Mouse (Mus musculus) inflammation-experienced regulatory T-cells, adult 6 months (primary cell): ENCODE results near the gene C87436. TPM values are rescaled to one million over a fixed set of nuclear protein-coding genes. Genes with fewer than 3 reads are reported as not detected.
A peak's percentile ranks its signal among the peaks of the same experiment; 100 is the strongest.
"Not testable (repeated sequence)": the region's sequence is repeated elsewhere in the genome, so short reads cannot be mapped to it uniquely, and the experiment has no call there.

Source experiments
- ATAC-seq: one replicate; pipeline ENCODE4 v1.8.0; 2017
- polyA plus RNA-seq, 3 experiments: library from polyadenylated mRNA; unstranded; fragments of 100-300 nt; shearing (Covaris generic); gene quantifications; one replicate each; pipeline ENCODE4 v1.2.1; 2017

Gene C87436
- polyA plus RNA-seq, 3 experiments from 2014 or later = 20.2 to 39.5 (median 34.5) TPM

DNA sequence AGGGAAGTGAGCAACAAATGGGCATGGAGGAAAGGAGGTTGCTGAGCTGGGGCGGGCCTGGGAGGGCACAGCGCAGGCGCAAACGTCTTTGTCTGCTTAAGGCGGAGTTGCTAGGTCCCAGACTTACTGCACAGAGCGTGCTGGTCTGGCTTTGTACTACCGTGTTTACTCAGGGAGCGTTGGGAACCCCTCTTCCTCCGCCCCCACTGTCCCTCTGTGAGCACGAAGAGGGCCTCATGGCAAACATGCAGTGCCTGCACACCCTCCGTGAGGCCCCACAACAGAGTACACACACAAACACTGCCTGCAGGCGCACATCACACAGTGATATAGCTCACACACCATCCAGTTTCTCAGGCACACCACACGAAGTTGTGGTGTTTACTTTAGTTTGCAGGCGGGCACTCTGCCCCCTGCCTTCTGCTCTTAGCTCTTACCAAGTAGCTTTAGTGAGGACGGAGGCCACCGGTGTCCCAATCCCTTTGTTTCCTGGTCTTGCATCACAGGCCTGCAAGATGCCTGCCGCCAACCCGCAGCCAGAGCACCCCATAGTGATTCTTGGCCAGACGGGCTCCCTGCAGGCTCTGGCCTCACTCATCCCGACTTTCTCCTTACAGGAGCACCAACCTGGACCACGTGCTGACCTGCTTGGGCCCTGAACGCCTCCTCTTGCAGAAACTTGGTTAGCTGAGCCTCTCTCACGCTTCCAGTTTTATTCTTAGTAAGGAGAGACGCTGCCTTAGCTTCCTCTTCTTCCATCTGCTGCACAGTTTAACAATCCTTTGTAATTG, 49.4 kb downstream of the C87436 start:
- peak; percentile 91 for ATAC-seq

DNA sequence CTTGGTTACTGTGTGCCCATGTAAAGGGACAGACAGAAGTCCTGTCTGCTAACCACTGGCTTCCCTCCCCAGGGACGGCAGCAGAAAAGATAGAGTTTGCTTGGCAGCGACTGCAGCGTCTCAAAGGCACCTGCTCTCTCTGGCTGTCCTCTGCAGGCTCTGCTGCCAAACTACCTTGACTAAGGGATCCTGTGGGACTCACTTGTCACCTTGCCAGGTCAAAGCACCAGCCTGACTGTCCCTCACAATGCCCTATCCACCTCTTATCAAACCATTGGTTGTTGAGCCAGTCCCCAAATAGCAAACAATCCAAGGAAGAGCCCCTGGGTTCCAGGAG, 49.9 kb downstream of the C87436 start:
- no peak for ATAC-seq

DNA sequence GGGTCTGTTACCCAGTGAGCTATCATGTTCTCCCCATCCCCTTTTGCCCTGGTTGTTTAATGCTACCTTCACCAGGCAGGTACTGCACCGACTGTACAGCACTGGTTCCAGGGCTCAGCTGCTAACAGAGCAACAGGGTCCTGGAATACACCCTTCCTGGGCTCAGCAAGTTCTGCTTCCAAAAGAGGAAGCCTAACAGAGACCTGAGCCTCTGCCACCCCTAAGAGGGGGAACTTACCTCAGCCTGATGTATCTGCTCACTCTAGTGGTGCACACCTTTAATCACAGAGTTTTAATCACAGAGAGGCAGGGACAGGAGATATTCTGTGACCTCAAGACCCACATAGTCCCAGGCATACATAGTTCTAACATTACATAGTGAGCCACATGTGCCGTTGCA, 51.8 kb downstream of the C87436 start:
- ATAC-seq = no peak

DNA sequence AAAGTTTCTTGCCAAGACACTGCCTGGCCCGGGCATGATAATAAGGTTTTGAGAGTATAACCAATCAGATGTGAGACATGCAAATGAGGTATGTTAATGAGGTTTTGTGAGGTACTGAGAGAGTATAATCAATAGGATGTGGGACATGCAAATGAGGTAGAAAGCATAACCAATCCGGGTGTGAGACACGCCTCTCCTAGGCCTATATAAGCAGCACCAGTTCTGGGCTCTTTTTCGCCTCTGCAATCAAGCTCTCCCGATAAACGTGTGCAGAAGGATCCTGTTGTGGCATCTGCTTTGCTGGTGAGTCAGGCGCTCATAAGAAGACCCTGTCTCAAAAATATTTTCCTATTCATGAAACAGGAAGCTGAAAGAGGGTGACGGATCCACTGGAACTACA, 52.2 kb downstream of the C87436 start:
- ATAC-seq = not testable (repeated sequence)

DNA sequence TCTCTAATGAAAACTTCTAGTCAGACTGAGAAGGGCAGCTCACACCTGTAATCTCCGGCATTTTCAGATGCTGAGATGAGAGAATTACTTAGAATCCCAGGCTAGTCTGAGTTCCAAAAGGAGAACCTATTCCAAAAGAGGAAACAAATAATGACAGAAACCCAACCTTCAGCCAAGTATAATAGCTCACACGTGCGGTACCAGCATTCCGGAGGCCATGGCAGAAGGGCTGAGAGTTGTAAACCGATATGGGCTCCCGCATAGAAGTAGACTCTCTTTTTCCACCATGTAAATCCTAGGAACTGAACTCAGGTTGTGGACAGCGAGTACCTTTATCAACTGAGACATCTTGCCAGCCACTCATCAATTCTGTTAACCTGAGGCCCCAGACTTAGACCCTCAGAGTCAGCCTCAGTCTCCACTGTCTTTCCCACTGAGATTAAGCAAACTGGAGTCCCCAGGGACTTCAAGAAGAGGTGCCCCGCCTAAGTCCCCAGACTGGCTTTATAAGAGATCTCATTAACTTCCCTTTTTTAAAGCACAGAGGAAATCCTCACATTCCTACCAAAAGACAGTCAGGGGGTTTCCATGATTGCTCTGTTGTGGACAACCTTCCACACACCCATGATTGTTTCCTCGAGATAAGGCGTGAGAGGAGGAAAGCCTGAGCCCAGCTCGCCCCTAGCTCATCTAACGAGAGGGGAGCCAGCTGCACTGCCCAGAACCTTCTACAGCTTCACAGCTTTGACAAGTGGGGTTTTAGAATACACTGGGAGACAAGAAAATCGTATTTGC, 55.5 kb downstream of the C87436 start:
- ATAC-seq = no peak

DNA sequence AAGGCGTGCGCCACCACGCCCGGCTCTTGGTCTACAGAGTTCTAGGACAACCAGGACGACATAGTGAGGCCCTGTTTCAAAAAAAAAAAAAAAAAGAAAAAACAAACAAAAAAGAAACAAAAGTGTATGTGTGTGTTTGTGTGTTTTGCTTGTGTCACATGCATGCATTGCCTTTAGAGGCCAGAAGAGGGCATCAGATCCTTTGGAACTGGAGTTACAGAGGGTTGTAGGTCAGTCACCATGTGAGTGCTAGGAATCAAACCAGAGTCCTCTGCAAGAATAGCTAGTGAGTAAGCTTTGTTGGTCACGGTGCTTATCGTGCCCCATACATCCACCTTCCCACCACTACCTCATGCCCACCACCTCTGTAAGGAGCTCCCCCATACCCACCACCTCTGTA, 56.6 kb downstream of the C87436 start:
- ATAC-seq = no peak

DNA sequence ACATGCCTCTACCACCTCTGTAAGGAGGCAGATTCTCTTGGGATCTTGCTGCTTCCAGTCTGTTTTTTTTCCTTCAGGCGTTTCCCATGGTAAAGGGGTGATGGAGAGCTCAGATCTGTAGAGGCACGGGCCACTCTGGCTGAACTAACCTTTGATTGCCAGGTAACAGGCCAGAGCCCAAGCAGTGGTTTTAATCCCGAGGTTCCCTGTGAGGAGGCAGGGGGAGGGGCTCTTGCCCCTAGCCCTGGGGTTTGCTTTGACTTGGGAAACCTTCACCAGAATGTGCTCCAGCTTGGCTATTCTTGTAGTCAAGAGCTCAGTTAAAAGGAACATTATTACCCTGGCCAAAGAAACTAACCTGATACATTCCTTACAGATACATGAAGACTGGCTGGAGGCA, 57.5 kb downstream of the C87436 start:
- no peak for ATAC-seq

DNA sequence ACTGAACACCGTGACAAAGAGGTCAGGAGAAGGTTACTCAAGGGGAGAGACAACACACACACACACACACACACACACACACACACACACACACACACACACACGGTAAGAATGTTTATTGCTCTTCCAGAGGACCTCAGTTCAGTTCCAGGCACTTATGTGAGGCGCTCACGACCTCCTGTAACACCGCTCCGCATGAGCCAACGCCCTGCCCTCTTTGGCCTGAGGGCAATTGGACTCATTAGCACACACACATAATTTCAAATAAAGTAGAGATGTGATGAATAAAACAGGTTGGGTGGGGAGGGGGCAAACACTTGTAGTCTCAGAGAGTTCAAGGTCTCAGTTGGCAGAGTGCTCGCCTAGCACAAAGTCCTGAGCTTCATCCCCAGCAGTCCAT, 58.0 kb downstream of the C87436 start:
- ATAC-seq = no peak

DNA sequence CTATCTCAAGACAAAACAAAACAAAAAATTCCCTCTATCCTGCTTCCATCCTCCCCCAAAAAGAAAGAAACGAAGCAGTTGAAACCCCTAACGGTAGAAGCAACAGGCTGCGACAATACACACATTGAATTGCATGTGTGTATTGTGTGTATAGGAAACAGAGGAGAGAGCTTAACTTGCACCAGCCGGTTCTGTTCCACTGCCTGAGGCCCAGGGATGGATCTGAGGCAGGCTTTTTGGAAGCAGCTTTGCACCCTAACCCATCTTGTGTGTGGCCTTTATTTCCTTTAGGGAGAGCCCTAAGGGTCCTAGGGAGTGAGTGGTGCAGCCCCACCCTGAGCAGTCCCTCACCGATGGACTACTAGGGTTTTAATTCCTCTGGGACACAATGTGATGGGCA, 58.4 kb downstream of the C87436 start:
- ATAC-seq = no peak

DNA sequence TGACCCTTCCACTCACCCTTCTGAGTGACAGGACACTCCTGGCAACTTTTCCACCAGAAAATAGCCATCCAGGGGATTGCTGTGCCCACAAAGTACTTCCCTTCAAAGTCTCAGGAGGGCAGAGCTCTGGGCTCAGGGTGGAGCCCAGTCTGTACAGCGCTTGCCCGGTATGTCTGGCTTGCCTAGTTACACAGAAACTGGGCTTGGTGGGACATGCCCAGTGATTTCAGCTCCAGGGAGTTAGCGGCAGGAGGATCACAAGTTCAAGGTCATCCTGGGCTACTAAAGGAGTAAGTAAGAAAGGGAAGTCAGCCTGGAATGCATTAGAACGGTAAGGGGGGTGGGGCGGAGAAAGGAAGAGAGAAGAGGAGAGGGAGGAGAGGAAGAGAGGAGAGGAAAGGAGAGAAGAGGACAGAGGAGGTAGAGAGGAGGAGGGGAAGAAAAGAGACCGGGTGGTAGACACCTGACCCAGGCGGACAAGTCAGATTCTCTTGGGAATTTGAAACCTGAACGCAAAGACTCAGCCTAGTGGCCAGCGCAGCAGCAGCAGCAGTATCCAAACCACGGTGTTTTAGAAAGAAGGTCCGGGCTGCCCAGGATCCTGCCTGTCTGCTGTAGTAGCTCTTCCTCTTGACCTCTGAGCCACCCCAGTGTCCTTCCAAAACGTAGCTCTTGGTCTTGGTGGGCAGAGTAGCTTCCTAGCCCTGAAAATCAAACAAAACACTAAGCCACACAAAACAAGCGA, 59.1 kb downstream of the C87436 start:
- no peak for ATAC-seq

DNA sequence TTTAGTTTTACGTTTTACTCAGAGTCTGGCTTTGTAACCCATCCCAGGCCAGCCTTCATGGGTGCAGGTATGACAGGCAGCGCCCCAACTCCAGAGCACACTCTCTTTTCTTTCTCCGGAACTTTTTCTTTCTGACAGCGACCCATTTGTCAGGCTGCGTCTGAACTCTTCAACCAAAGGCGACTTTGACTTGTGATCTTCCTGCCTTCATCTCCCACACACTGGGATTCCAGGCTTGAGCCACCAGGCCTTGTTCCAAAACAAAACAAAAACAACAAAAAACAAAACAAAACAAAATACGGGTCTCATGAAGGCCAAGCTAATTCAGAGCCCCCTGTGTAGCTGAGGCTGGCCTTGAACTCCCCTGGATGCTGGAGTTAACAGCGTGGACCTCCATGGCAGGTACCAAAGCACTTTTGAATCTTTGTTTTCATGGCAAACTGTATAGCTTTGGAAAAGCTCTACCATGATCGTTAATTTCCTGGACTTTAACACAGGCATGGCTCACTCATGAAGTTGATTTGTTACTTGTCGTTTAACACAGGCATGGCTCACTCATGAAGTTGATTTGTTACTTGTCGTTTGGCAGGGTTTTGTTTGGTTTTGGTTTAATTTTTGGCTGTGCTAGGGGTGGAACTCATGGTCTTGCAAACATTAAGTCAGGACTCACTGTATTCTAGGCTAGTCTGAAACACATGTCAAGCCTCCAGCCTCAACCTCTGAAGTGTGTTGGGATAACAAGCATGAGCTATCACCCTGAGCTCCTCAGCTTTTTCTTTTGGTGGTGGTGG, 60.0 kb downstream of the C87436 start:
- no peak for ATAC-seq

DNA sequence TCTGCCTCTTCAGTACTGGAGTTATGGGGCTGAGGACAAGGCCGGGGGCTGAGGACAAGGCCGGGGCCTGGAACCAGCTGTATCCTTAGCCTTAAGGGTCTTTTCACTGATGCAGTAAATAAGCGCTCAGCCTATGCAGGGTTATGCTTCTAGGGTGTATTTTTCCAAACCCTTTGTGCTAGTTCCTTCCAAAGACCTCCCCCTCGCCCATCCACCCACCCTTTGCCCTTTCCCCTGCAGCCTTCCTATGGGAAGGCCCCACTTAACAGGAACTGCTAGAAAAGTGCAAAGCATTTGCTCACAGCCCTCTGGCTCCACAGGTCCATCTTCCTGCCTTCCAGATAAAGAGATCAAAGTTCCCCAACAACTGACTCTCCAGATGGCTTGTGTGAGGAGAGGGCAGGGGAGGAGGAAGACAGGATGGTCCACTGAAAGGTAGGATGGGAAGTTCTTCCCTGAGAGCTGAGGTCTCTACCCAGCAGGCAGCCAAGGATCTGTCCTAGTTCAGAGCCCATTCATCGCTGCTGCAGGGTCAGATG, 61.5 kb downstream of the C87436 start:
- no peak for ATAC-seq

DNA sequence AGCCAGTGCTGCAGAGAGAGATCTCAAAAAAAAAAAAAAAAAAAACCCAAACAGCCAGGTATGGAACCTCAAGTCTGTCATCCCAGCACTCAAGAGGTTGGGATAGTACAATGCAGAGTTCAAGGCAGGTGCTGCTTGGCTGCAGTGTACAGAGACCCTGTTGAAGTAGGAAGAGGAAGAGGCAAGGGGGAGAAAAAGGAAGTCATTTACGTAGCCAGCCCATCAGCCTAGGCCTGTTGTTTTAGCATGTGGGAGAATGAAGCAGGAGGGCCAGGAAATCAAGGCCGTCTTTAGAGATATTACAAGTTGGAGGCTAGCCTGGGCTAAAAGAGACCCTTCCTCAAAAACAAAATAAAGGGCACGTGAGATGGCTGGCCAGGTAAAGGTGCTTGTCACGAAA, 65.3 kb downstream of the C87436 start:
- ATAC-seq = no peak

DNA sequence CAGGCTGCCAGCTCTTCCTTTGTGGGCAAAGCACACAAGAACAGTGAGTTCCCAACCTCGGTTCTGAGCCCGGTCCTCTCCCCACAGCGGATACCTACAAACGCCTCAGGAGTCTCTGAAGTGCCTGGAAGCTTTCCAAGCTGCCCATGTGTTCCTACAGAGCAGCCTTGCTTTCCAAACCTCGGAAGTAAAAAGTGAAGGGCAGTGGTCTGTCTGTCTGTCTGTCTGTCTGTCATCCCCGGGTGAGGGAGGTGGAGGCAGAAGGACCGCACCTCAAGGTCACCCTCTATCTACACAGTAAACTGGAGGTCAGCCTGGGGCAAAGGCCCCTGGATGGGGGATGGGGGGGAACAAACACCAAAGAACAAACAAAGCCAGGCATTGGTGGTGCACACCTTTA, 67.5 kb downstream of the C87436 start:
- no peak for ATAC-seq

DNA sequence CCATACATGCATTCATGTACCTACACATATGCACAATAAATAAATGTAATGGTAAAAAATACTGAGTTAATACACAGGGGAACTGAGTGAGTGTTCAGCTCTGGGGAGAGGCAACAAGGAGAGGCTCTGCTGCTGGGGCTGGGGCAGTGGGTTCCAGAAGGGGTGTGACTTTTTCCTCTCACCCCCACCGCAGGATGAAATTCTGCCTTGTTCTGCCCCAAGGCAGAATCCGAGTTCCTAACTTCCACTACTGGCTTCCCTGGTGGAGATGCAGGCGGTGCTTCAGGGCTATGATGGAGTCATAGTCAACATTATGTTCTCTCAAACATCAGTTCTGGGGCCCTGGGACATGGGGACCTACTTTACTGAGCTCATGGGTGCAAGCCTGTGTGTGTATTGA, 68.1 kb downstream of the C87436 start:
- no peak for ATAC-seq

DNA sequence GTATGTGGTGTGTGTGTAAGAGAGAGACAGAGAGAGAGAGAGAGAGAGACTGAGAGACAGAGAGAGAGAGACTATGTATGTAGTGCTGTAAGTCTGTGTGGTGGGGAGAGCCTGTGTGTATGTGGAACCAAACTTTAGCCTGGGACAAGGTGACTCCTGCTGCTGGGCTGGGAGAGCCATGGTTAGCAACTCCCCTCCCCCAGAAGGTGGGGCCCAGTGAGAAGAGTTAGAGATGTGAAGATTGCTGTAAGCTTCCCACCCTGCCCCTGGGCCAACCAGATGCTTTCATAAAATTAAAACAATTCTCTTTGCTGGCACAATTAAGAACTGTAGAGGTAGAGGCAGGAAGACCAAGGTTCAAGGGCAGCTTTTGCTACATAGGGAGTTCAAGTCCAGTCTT, 68.9 kb downstream of the C87436 start:
- no peak for ATAC-seq

DNA sequence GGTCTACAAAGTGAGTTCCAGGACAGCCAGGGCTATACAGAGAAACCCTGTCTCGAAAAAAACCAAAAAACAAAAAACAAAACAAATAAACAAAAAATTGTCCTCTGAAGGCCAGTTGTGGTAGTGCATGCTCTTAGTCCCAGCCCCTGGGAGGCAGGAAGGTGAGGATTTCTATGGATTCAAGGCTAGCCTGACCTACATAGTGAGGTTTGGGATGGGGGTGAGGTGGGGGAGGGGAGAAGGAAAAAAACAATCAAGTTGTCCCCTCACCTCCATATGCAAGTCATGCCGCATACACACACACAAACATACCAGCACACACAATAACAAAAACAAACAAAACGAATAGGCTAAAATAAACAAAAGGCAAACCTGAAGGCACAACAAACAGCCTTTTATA, 70.6 kb downstream of the C87436 start:
- ATAC-seq = no peak

DNA sequence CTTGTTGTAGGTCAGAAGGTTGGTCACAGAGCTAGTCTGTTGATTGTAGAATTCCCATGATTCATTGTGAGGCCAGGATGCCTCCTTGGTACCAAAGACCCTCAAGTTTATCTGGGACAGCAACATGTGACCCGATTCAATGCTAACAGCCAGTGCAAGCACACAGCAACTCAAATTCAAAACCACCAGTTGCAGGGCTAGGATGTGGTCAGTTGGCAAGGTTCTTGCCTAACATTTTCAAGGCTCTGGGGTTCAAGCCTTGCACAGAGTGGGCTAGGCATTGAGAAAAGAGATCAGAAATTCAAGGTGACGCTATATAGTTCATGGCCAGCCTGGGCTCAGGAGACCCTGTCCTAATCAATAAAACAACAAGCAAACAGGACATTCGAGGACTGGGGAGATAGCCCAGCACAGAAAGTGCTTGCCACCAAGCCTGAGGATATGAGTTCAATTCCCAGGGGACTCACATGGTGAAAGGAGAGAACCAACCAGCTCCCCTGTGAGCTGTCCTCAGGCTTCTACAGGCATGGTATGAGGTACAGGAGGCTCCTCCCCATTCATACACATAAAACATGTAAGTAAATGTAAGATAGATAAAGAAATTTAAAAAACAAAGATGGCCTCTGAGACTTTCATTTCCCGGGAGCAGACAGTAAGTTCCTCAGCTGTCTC, 71.2 kb downstream of the C87436 start:
- ATAC-seq = no peak

DNA sequence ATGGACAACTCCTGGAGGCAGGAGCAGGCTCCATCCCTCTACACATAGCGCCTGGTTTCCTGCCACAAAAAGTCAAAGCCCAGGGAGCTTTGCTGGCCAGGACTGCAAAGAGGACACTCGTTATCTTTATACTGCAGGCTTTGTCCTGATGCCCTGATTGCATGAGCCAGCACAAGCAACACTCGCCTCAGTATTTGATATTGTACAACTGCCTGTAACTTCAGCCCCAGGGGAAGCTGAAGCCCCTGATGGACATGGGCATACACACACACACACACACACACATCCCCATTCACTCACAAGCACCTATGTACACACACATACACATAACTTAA, 71.7 kb downstream of the C87436 start:
- no peak for ATAC-seq

DNA sequence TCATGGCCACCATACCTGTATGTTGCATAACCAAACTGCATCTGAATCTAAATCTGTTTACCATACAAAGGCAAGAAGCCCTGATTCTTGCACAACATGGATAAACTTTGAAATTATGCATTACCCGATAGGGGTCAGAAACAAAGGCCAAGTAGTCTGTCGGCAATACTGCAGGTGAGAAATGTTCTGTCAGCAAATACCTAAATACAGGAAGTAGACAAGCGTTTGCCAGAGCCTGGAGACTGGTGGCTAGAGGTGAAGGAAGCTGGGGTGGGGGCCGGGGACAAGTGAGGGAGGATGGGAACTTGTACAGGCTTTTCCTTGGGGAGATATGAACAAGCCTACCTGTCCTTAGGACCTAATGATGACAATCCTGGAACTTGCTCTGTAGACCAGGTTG, 72.8 kb downstream of the C87436 start:
- ATAC-seq = no peak

DNA sequence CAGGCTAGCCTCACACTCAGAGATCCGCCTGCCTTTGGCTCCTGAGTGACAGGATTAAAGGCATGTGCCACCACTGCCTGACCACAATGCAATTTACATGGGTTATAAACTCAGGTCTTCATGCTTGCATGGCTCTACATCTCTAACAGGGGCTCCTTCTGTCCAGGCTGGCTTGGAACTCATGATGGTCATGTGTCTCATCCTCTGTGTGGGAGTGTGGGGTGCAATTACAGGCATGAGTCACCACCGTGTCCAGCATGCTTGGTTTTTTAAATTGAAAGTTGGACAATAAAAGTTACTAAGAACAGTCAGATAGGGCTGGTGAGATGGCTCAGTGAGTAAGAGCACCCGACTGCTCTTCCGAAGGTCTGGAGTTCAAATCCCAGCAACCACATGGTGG, 75.1 kb downstream of the C87436 start:
- no peak for ATAC-seq

DNA sequence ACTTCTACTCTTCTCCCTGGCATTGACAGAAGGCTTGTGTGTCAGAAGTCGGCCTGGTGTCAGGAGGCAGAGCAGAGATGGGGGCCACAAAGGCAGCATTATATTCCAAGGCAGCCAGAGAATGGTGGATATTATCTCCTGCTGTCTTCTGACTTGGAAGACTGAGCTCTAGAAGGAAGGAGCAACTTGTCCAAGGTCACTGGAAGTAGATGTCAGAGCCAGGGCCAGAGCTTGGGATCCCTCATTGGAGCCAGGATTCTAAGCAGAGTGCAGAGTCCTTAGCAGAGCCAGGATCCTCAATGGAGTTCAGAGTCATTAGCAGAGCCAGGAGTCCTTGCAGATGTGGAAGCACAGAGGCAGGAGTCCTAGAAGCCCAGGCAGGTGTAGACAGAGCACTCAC, 77.8 kb downstream of the C87436 start:
- no peak for ATAC-seq
